Mouse (Mus musculus) lung, postnatal 0 days (tissue): ENCODE data around the gene Ntrk2. TPM values are rescaled to one million over a fixed set of nuclear protein-coding genes. Genes with fewer than 3 reads are reported as not detected.

Experiments used
- ATAC-seq: fragments of 200-750 bp; cut with Nextera tagmentation; 2 replicates; pipeline ENCODE4 v1.8.0; 2017; ENCODE audit warnings: moderate library complexity
- DNase-seq: peaks from one replicate; pipeline ENCODE4 v3.0.0-alpha.2; 2016; ENCODE audit warnings: low spot score
- H3K27ac ChIP-seq: fragments of 300-500 bp; sonication (generic); 2 replicates; pipeline ENCODE4 v1.5.1; 2014; ENCODE audit warnings: antibody characterized with exemption, mild to moderate bottlenecking, low read length, mixed read lengths
- H3K27me3 ChIP-seq: fragments of 300-500 bp; sonication (generic); replicated peaks from 2 replicates; pipeline ENCODE4 v1.6.1; 2014; ENCODE audit warnings: low read length, mixed read lengths; ENCODE audit not compliant: insufficient read depth
- H3K36me3 ChIP-seq: fragments of 300-500 bp; sonication (generic); 2 replicates; pipeline ENCODE4 v1.6.1; 2014; ENCODE audit warnings: low read length, mixed read lengths; ENCODE audit not compliant: insufficient read depth
- H3K4me1 ChIP-seq: fragments of 300-500 bp; sonication (generic); 2 replicates; pipeline ENCODE4 v1.6.1; 2014; ENCODE audit warnings: antibody characterized with exemption, low read depth, low read length, mixed read lengths; ENCODE audit not compliant: insufficient read depth
- H3K4me2 ChIP-seq: fragments of 300-500 bp; sonication (generic); replicated peaks from 2 replicates; pipeline ENCODE4 v1.6.1; 2014; ENCODE audit warnings: low read depth, mild to moderate bottlenecking, low read length, moderate library complexity, mixed read lengths
- H3K4me3 ChIP-seq: fragments of 300-500 bp; sonication (generic); 2 replicates; pipeline ENCODE4 v1.5.1; 2014; ENCODE audit warnings: low read depth, low read length
- H3K9ac ChIP-seq: fragments of 300-500 bp; sonication (generic); replicated peaks from 2 replicates; pipeline ENCODE4 v1.6.1; 2014; ENCODE audit warnings: low read depth, mild to moderate bottlenecking
- H3K9me3 ChIP-seq: fragments of 300-500 bp; sonication (generic); 2 replicates; pipeline ENCODE4 v1.6.1; 2016; ENCODE audit warnings: low read length, mixed read lengths
- CTCF ChIP-seq: IDR thresholded peaks from 2 replicates; pipeline ENCODE4 v1.5.1; 2016; ENCODE audit warnings: antibody characterized with exemption, mild to moderate bottlenecking
- EP300 ChIP-seq: IDR thresholded peaks from 2 replicates; pipeline ENCODE4 v1.6.1; 2016; ENCODE audit warnings: antibody characterized with exemption, mild to moderate bottlenecking, control low read depth
- WGBS: fragments of 180-500 bp; shearing (Covaris S2); extraction: QIAGEN DNeasy Blood & Tissue Kit; methylation state at CpG from one replicate; pipeline ENCODE4 v1.1.7; 2014; 5-methylcytosine and 5-hydroxymethylcytosine counted together
- polyA plus RNA-seq: library from polyadenylated mRNA; unstranded; fragments of >200 nt; fragmentation: Nextera tagmentation; extraction: Ambion mirVana; gene quantifications from 2 replicates; pipeline ENCODE4 v1.2.1, GENCODE M21; 2015

The Ntrk2 gene
- polyA plus RNA-seq, 1 experiment from 2014 or later, result 2.9 TPM

DNA sequence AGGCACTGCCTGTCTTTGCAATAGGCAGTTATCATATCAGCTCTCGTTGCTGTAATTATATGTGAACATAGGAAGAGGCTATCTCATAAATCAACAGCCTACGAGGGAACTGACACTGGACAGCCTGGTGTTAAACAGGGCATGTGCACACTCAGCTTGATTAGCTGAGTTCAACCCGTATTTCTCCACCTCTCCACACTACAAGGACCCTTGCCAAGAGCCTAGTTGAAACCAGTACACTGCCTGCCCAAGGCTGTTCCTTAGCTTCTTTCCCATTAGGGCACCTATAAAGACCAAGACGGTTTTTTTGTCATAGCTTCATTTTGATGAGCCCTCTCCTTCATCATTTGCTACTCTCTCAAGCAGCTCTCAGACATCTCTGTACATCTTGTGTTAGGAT, 270.1 kb downstream of the Ntrk2 start:
- TF ChIP-seq EP300, result no peak
- TF ChIP-seq CTCF, result no peak
- 41% methylated on average over 4 of the region's 4 CpGs for WGBS
- ATAC-seq, result no peak
- Histone ChIP-seq H3K9me3 (no peaks in the 10 kb centered on the region), H3K27me3 (peaks cover 6% of the 10 kb centered on the region; the same call in 1 of the 2 replicates), H3K4me2 (no peak overlapping the region), H3K27ac (no peak overlapping the region), H3K4me3 (no peak overlapping the region), H3K4me1 (no peaks in the 10 kb centered on the region; the same call in 1 of the 2 replicates), H3K9ac (no peak overlapping the region), H3K36me3 (no peaks in the 10 kb centered on the region)
- DNase-seq, result no peak

DNA sequence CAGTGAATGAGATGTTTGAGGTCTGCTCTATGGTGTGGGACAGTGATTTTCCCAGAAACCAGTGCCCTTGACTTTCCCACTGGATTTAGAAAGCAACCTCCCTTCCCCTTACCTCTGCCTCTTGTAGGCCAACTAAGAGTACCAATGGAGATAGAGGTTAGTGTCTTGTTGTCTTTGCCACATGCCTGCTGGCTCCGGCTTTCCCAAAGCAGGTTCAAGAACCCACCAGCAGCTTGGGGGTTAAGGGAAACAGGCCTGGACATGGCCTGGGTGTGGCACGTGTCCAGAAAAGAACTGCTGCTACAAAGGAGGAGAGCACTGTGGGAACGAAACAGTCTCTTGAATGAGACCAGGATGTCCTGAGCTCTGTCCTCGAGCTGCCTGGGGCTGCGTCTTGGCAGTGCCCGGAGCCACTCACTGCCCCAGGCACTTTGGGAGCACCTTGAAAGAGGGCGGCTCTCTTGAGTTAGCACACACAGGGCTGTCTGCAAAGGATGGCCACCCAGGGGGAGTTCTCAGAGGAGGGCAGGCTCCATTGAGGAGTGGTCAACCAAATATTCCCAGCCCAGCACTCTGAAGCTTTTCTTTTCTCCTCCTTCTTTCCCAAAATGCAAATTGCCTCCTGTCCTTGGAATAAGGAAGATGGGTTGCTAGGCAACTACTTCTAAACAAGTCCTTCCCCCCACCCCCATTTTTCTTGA, 273.5 kb downstream of the Ntrk2 start:
- H3K4me2 ChIP-seq, result no peak overlapping the region
- H3K9me3 ChIP-seq, result no peaks in the 10 kb centered on the region
- H3K9ac ChIP-seq, result no peak overlapping the region
- DNase-seq, result no peak
- H3K27me3 ChIP-seq, result 0 out of 2 replicates have a peak, but pooled peaks cover under 1% of the 10 kb centered on the region
- no peak overlapping the region for H3K27ac ChIP-seq
- no peak for ATAC-seq
- no peak for TF ChIP-seq CTCF
- TF ChIP-seq EP300, result no peak
- WGBS, result 48% methylated on average over 7 of the region's 7 CpGs
- H3K4me3 ChIP-seq, result no peak overlapping the region
- H3K36me3 ChIP-seq, result no peaks in the 10 kb centered on the region
- no peaks in the 10 kb centered on the region for H3K4me1 ChIP-seq

DNA sequence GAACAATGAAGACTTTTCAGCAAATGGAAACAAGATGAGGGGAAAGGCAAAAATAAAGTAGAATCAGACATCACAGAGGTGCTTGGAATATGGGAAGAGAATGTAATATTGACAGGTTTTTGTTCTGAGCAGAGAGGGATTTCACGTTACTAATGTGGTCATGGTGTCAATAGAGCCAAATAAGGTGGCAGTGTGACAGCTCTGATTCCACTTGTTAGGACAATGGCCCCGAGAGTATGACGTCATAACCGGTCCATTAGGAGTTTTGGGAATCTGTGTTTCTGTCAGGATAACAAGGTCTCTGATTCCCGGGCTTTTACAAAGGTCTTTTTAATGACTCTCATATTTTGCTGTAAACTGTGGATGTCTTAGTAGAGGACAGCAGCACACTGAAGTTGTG, 274.1 kb downstream of the Ntrk2 start:
- Histone ChIP-seq H3K36me3 (no peaks in the 10 kb centered on the region), H3K4me2 (no peak overlapping the region), H3K4me3 (no peak overlapping the region), H3K27me3 (no peaks in the 10 kb centered on the region), H3K27ac (no peak overlapping the region), H3K9ac (no peak overlapping the region), H3K4me1 (no peaks in the 10 kb centered on the region), H3K9me3 (no peaks in the 10 kb centered on the region)
- no peak for DNase-seq
- TF ChIP-seq CTCF, result no peak
- TF ChIP-seq EP300, result no peak
- no peak for ATAC-seq
- WGBS, result 65% methylated on average over 5 of the region's 5 CpGs

DNA sequence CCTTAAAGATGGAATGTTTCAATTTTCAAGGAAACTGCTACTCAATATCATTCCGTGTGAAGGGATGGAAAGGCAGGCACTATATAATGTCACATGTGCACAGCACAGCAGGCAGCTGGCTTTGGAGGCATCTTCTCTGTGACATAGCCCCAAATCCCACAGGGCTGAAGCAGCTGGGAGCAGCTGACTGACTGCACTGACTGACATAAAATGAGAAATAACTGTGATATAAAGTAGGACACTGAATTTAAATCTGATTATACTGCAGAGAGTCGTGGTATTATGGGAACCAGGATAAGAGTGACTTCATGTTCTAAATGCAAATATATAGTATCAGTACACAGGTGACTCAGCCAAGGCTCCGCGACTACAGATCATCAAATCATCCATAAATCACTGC, 282.6 kb downstream of the Ntrk2 start:
- H3K4me2 ChIP-seq, result no peak overlapping the region
- ATAC-seq (no peak), DNase-seq (no peak)
- H3K4me1 ChIP-seq, result no peaks in the 10 kb centered on the region
- H3K27ac ChIP-seq, result no peak overlapping the region
- H3K27me3 ChIP-seq, result no peaks in the 10 kb centered on the region
- no peak for TF ChIP-seq EP300
- TF ChIP-seq CTCF, result no peak
- 82% methylated on average over 4 of the region's 4 CpGs for WGBS
- no peak overlapping the region for H3K4me3 ChIP-seq
- H3K36me3 ChIP-seq, result no peaks in the 10 kb centered on the region
- H3K9me3 ChIP-seq, result no peaks in the 10 kb centered on the region
- no peak overlapping the region for H3K9ac ChIP-seq

DNA sequence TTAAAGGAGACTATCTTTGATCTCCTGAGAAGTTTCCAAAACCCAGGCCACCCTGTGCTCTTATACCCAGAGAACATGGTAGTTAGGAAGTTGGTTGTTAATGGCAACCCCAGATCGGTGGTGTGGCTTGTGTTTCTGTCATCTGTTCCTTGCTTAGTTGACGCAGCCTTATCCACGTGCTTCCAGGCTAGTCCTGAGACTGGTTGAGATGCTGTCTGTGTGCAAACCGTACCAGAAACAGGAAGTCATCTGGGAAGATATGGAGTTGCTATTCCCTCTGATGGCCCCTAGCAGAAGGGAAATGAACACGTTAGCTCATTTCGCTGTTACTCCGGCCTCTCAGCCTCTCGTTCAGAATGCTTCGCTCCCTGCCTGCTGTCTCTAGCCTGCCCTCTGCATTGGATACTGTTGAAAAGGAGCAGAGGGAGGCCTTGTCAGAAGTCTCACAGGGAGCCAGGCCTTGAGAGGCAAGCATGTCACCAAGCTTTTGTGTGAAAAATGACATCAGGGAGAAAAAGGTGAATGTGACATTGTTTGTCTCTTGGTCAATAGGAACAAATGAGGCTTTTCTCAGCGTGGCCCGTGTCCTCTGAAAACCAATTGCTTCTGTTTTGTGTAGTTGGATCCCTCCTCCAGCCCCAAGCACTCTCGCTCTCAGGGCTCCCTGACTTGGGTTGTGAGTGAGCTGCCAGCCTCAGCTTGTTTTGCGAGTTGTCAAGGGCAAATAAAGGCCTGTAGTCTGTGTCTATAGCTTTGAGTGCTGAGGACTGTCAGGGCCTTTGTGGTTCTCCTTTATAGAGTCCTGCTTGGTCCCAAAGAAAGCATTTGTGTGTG, 285.0 kb downstream of the Ntrk2 start:
- ATAC-seq (no peak), DNase-seq (no peak)
- H3K4me1 ChIP-seq, result no peaks in the 10 kb centered on the region
- TF ChIP-seq EP300, result no peak
- TF ChIP-seq CTCF, result no peak
- no peaks in the 10 kb centered on the region for H3K36me3 ChIP-seq
- no peaks in the 10 kb centered on the region for H3K9me3 ChIP-seq
- no peaks in the 10 kb centered on the region for H3K27me3 ChIP-seq
- no peak overlapping the region for H3K4me3 ChIP-seq
- WGBS, result 47% methylated on average over 13 of the region's 13 CpGs
- no peak overlapping the region for H3K4me2 ChIP-seq
- no peak overlapping the region for H3K27ac ChIP-seq
- no peak overlapping the region for H3K9ac ChIP-seq

DNA sequence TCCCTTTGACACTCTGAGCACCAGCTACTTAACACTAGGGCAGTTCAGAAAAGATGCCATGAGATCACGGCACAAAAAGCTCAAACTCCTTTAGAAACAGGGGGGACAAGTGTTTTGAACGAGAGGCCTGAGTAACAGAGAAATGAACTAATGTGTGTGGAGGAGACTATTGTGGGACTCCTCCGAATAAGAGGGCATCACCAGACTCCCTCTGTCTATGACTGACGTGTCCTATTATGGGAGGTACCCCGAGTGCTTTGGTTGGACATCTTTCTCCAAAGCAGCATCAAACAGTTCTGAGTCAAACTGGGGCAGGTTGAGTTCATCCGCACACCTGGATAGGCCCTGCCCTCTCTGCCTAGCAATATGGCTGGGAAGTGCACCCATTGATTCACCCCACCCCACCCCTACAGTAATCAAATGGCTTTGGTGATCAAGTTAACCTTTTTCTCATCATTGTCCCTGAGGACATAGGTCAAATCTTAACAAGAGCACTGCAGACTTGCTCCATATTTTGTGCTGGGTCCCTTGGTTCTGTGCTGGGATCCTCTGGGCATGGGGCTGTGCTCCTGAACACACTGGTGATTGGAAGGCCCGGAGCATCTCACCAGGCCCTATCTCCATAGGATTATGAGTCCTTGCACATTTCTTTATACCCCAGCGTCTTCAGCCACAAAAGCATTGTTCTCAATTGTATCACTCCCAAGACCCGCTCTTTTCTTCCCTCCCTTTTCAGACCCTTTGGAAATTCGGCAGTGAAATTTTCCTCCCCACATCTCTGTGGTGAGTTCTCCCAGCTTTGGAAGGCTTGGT, 285.9 kb downstream of the Ntrk2 start:
- Histone ChIP-seq H3K9ac (no peak overlapping the region), H3K27me3 (no peaks in the 10 kb centered on the region), H3K4me2 (no peak overlapping the region), H3K4me1 (no peaks in the 10 kb centered on the region), H3K27ac (no peak overlapping the region), H3K9me3 (no peaks in the 10 kb centered on the region), H3K36me3 (no peaks in the 10 kb centered on the region), H3K4me3 (no peak overlapping the region)
- no peak for TF ChIP-seq EP300
- TF ChIP-seq CTCF, result no peak
- DNase-seq (no peak), ATAC-seq (no peak)
- 58% methylated on average over 10 of the region's 10 CpGs for WGBS
